Mouse (Mus musculus): ENCODE measurements around the gene Scamp3.
"Not testable (repeated sequence)": the region's sequence is repeated elsewhere in the genome, so short reads cannot be mapped to it uniquely, and the experiment has no call there.

Gene Scamp3

GRCm38 (mm10) chr3:89177242-89178106, at the start of gene Scamp3:
Scamp3 (plus strand) TSS chr3:89177473.
- DNase-seq (ENCODE audit: low spot score) = peak; percentile 44

GRCm38 (mm10) chr3:89129908-89130307, 47.4 kb upstream of the Scamp3 start:
- no peak for DNase-seq (ENCODE audit: low spot score)

- no peak for DNase-seq (ENCODE audit: low spot score)
Measured at GRCm38 (mm10) chr3:89131816-89132215, 45.5 kb upstream of the Scamp3 start.

- no peak for DNase-seq (ENCODE audit: low spot score)
Measured at GRCm38 (mm10) chr3:89132285-89133062, 44.8 kb upstream of the Scamp3 start.

GRCm38 (mm10) chr3:89133063-89133450, 44.2 kb upstream of the Scamp3 start:
- no peak for DNase-seq (ENCODE audit: low spot score)

GRCm38 (mm10) chr3:89133752-89134151, 43.5 kb upstream of the Scamp3 start:
- DNase-seq (ENCODE audit: low spot score) = no peak

GRCm38 (mm10) chr3:89135958-89136357, 41.3 kb upstream of the Scamp3 start, which contains the start of gene Pklr:
Pklr (plus strand) TSS chr3:89136142.
- no peak for DNase-seq (ENCODE audit: low spot score)

- no peak for DNase-seq (ENCODE audit: low spot score)
Measured at GRCm38 (mm10) chr3:89136365-89136764, 40.9 kb upstream of the Scamp3 start.

GRCm38 (mm10) chr3:89144821-89145220, 32.5 kb upstream of the Scamp3 start:
- no peak for DNase-seq (ENCODE audit: low spot score)

- DNase-seq (ENCODE audit: low spot score) = no peak
Measured at GRCm38 (mm10) chr3:89145566-89145965, 31.7 kb upstream of the Scamp3 start.

GRCm38 (mm10) chr3:89147101-89147978, 29.9 kb upstream of the Scamp3 start:
- no peak for DNase-seq (ENCODE audit: low spot score)

GRCm38 (mm10) chr3:89147979-89148311, 29.3 kb upstream of the Scamp3 start:
- no peak for DNase-seq (ENCODE audit: low spot score)

- no peak for DNase-seq (ENCODE audit: low spot score)
Measured at GRCm38 (mm10) chr3:89148567-89148966, 28.7 kb upstream of the Scamp3 start.

- DNase-seq (ENCODE audit: low spot score) = no peak
Measured at GRCm38 (mm10) chr3:89152084-89152835, 25.0 kb upstream of the Scamp3 start.

- DNase-seq (ENCODE audit: low spot score) = no peak
Measured at GRCm38 (mm10) chr3:89156951-89157350, 20.3 kb upstream of the Scamp3 start.

GRCm38 (mm10) chr3:89158651-89159050, 18.6 kb upstream of the Scamp3 start:
- DNase-seq (ENCODE audit: low spot score) = no peak

GRCm38 (mm10) chr3:89159211-89159610, 18.1 kb upstream of the Scamp3 start:
- peak; percentile 30 for DNase-seq (ENCODE audit: low spot score)

GRCm38 (mm10) chr3:89159616-89160344, 17.5 kb upstream of the Scamp3 start, which contains the start of gene Hcn3:
Hcn3 (minus strand) TSS chr3:89160196.
- no peak for DNase-seq (ENCODE audit: low spot score)

- not testable (repeated sequence) for DNase-seq (ENCODE audit: low spot score)
Measured at GRCm38 (mm10) chr3:89161207-89161606, 16.1 kb upstream of the Scamp3 start.

GRCm38 (mm10) chr3:89161786-89162185, 15.5 kb upstream of the Scamp3 start:
- DNase-seq (ENCODE audit: low spot score) = no peak

- DNase-seq (ENCODE audit: low spot score) = no peak
Measured at GRCm38 (mm10) chr3:89163123-89163522, 14.2 kb upstream of the Scamp3 start.

Data from urinary bladder, postnatal 10 days (tissue).